7 mouse cellular contexts compared by ENCODE assay signal in genomic region chr10:66913627-66914026, GRCm38 (mm10).
DNase-seq lines count a peak whose midpoint lies in the region; ATAC-seq and TF ChIP-seq lines count a peak whose summit lies in the region.

No protein-coding gene starts in this region.

- no peaks in the 10 kb centered on the region for H3K36me3 ChIP-seq in forebrain, embryonic 12.5 days (replicated peaks)
- H3K36me3 ChIP-seq in midbrain, embryonic 14.5 days (ENCODE audit: control insufficient read depth, insufficient read depth, low read length) = no peaks in the 10 kb centered on the region

- DNase-seq in lung, adult 18-20 months = peak; percentile 40 to 73
- DNase-seq in lung, adult 2 months = no peak
- peak; percentile 65 for DNase-seq in kidney, postnatal 14 days
- peak; percentile 80 for DNase-seq in midbrain, embryonic 14.5 days
- DNase-seq in thymus, postnatal 14 days = no peak

- peak overlapping the region; percentile 24; the same call in 1 of the 2 replicates for H3K4me2 ChIP-seq in forebrain, embryonic 12.5 days
- H3K4me2 ChIP-seq in midbrain, embryonic 14.5 days (ENCODE audit: low read length) = no peak overlapping the region

- no peak for TF ChIP-seq CTCF in lung, adult 2 months (IDR thresholded peaks at IDR 0.05; ENCODE audit: insufficient read depth, low read length)

- H3K9ac ChIP-seq in forebrain, embryonic 12.5 days = no peak overlapping the region
- no peak overlapping the region for H3K9ac ChIP-seq in midbrain, embryonic 14.5 days (replicated peaks; ENCODE audit: low read length)

- H3K27me3 ChIP-seq in forebrain, embryonic 12.5 days = no peaks in the 10 kb centered on the region
- no peaks in the 10 kb centered on the region for H3K27me3 ChIP-seq in midbrain, embryonic 14.5 days (ENCODE audit: control insufficient read depth, insufficient read depth, low read length)

- peak; percentile 60; the same call in 1 of the 2 replicates for ATAC-seq in forebrain, embryonic 12.5 days (ENCODE audit: low FRiP score)
- peak; percentile 61; the same call in 1 of the 2 replicates for ATAC-seq in midbrain, embryonic 14.5 days (ENCODE audit: low FRiP score, low TSS enrichment)
- ATAC-seq in megakaryocyte-erythroid progenitor cell, adult 5-6 weeks (replicated peaks; ENCODE audit: low FRiP score, low TSS enrichment, poor library complexity, severe bottlenecking) = no peak

- no peak overlapping the region for H3K4me3 ChIP-seq in lung, adult 2 months (replicated peaks; ENCODE audit: extremely low read depth, low read depth, low read length)
- no peak overlapping the region for H3K4me3 ChIP-seq in forebrain, embryonic 12.5 days (replicated peaks)
- no peak overlapping the region for H3K4me3 ChIP-seq in midbrain, embryonic 14.5 days (replicated peaks; ENCODE audit: low read depth, low read length)

- TF ChIP-seq POLR2A in lung, adult 2 months (IDR thresholded peaks at IDR 0.05; ENCODE audit: borderline replicate concordance, extremely low read depth, low read depth, low read length) = no peak

- no peaks in the 10 kb centered on the region for H3K9me3 ChIP-seq in forebrain, embryonic 12.5 days
- no peaks in the 10 kb centered on the region for H3K9me3 ChIP-seq in midbrain, embryonic 14.5 days (ENCODE audit: control insufficient read depth, low read length)

- H3K27ac ChIP-seq in forebrain, embryonic 12.5 days = peak overlapping the region; percentile 16; the same call in 1 of the 2 replicates
- H3K27ac ChIP-seq in midbrain, embryonic 14.5 days (replicated peaks; ENCODE audit: low read depth, low read length) = no peak overlapping the region

- 73% methylated on average over 7 of the region's 8 CpGs for WGBS in lung, adult 2 months
- 49% methylated on average over 7 of the region's 8 CpGs for WGBS in forebrain, embryonic 12.5 days
- WGBS in midbrain, embryonic 14.5 days = 34% methylated on average over 8 of the region's 8 CpGs

- H3K4me1 ChIP-seq in lung, adult 2 months (ENCODE audit: control insufficient read depth, insufficient read depth, low read length) = peaks cover 8% of the 10 kb centered on the region
- peaks cover 30% of the 10 kb centered on the region for H3K4me1 ChIP-seq in forebrain, embryonic 12.5 days
- peaks cover 21% of the 10 kb centered on the region for H3K4me1 ChIP-seq in midbrain, embryonic 14.5 days (ENCODE audit: control insufficient read depth, insufficient read depth, low read length)

Comparison
In these comparisons a context has a peak if more than half of its experiments do, and no peak if none do; other contexts are left out.
1. DNase-seq: peak in lung, adult 18-20 months (2 of 2), kidney, postnatal 14 days (single experiment) and midbrain, embryonic 14.5 days (single experiment); none in lung, adult 2 months (single experiment) and thymus, postnatal 14 days (single experiment).